Mouse (Mus musculus) G1E (cell line): ENCODE data around the gene Lat.

Source experiments
- CTCF ChIP-seq: IDR thresholded peaks from 2 replicates; pipeline ENCODE4 v1.5.1; 2012; ENCODE audit warnings: low read depth, low read length, inconsistent platforms, mixed read lengths
- GATA1 ChIP-seq: IDR thresholded peaks from 2 replicates; pipeline ENCODE4 v1.6.1; 2012; ENCODE audit warnings: borderline replicate concordance, low read length, inconsistent platforms, mixed read lengths
- GATA2 ChIP-seq: IDR thresholded peaks from 2 replicates; pipeline ENCODE4 v1.6.1; 2012; ENCODE audit warnings: low read depth, low read length, inconsistent platforms, borderline replicate concordance
- POLR2AphosphoS5 ChIP-seq: IDR thresholded peaks from 2 replicates; pipeline ENCODE4 v1.6.1; 2012; ENCODE audit warnings: low read depth, low read length, inconsistent platforms; ENCODE audit not compliant: insufficient replicate concordance
- TAL1 ChIP-seq: conservative IDR thresholded peaks from 2 replicates; pipeline ENCODE4 v1.6.1; 2012; ENCODE audit warnings: low read depth, low read length, inconsistent platforms, mixed read lengths

- no peak for TF ChIP-seq CTCF
- TF ChIP-seq TAL1 = no peak
- TF ChIP-seq GATA2 = no peak
- TF ChIP-seq GATA1 = no peak
- TF ChIP-seq POLR2AphosphoS5 = no peak
Observed at GRCm38 (mm10) chr7:126340206-126340618, 29.2 kb downstream of the Lat start.
